Mouse (Mus musculus): ENCODE results near the gene Ly6g6c.
A peak's percentile ranks its signal among the peaks of the same experiment; 100 is the strongest.

Ly6g6c gene

GRCm38 (mm10) chr17:35083929-35084497 is 18.8 kb downstream of the Ly6g6c start:
- no peak for DNase-seq (ENCODE audit: low read depth)

DNA sequence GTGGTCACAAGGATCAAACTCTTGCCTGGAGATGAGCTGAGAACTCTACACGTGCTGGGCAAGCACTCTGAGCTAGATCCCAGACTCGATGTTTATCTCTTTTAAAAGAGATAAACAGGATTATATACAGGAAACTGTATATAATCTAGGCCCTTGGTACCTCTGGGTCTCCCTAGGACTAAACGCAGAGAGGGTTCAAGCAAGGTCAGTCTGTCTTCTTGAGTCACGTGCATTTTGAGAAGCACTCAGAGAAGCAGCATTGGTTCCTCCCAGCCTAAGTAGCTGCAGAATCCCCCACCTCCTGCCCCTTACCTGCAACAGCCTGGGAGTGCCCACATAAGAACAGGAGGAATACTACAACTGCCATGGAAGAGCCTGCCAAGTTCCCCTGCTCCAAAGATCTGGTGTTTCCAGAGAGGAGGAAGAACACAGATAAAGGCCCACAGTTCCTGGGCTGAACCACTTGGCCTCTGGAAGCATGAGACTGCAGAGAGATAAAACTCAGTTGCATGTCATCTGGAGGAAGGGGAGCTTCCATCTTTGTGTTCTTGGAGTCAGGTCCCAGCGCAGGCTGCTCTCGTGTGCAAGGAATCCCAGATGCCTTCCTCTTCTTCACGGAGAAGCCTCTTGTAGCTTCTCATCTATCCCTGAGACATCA is 20.1 kb downstream of the Ly6g6c start, which contains the start of gene Ly6g6f:
Ly6g6f (minus strand) TSS at position 403 of the 658 bp plus-strand sequence.
- no peak for DNase-seq (ENCODE audit: low read depth)

- DNase-seq (ENCODE audit: low read depth), result no peak
Measured at GRCm38 (mm10) chr17:35088151-35088550, 23.0 kb downstream of the Ly6g6c start.

DNA sequence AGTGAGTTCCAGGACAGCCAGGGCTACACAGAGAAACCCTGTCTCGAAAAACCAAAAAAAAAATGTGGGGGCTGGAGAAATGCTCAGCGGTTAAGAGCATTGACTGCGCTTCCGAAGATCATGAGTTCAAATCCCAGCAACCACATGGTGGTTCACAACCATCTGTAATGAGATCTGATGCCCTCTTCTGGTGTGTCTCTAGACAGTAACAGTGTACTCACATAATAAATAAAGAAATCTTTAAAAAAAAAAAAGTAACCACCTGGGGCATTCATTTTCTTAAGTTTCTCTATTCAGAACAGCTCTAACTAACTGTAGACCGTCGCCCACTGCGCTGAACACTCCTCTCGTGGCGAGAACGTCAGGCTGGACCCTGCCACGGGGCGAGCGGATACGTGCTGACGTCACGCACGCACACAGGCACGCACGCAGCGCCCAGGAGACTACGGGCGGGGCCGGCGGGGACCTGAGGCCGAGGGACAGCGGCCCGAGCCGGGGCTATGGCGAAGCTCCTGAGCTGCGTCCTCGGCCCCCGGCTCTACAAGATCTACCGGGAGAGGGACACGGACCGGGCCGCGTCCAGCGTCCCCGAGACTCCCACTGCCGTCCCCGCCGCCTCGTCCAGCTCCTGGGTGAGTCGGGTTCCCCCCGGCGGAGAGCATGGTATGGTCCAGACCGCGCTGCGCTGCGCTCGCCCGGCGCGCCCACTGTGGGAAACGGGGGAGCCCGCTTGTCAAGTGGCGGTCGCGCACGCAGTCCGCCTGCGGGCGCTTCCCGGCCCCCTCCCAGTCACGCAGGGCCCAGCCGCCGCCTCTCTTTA is 23.8 kb downstream of the Ly6g6c start, which contains the start of gene Abhd16a:
Abhd16a (plus strand) TSS at position 439 of the 820 bp plus-strand sequence.
- peak; percentile 71 for DNase-seq (ENCODE audit: low read depth)

DNA sequence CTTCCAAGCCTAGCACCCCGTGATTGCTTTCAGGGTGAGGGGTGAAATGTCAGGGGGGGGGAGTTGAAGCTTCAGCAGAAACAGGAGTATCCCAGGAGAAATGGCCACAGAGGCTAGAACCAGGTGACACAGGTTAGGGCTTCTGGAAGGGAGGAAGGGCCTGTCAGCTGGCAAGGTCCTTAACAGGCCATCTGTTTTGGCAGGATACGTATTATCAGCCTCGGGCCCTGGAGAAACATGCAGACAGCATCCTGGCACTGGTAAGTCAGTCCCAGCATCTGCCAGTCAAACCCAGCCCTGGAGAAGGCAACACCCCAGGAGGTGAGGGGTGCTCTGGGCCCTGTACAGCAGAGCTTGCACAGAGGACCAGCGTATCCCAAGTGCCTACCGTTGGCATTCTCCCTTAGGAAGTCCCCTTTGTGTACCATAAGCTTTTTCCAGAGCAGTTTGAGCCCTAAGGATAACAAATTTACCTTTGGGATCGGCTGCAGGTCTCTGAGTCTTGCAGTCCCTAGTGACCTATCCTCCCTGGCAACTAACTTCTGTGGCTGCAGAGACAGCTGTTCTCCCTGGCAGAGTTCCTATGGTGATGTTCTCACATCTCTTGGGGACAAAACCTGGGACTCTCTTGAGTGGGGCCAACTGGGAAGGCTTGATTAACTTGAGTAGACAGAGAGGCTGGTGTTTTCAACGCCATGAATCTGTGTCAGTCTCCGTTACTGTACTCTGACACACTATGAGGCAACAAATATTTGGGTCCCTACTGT is 25.2 kb downstream of the Ly6g6c start:
- DNase-seq (ENCODE audit: low read depth), result no peak

GRCm38 (mm10) chr17:35092403-35093198 is 27.4 kb downstream of the Ly6g6c start:
- no peak for DNase-seq (ENCODE audit: low read depth)

DNA sequence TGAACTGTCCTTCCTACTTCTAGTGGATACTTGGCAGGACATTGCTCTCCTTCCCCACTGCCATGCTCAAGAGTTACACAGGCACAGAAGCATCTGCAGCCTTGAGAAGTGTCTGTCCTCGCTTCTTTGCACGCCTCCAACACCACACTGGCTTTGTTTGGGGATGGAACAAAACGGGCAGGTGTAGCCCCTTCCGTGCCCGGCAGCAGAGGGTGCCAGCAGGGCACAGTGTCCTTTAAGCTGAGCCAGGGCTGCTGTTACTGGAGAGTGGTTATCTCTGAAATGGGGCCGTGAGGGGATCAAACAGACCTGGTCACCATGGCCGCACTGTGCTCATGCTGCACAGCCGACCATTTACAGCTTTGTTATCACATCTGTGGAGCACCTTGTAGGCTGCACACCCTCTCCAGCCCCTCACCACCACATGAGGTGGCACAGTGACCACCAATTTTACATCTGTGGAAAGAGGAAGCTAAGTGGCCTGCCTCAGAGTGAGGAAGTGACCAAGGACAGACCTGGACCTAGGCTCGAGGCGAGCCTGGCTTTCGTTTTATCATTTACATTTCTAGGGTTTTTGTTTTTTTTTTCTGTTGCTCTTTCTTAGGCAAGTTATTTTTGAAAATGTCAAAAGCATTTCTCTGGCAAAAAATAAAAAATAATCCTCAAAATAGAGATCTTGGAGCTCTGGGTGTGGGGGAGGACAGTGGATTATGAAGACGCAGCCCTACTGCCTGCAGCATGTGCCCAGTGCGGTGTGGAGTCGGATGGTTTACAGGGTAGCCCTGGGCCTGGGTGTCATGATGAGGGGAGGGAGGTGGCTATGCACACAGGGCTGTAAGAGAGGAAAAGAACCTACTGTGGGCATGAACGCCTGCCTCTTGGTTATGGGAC is 29.5 kb downstream of the Ly6g6c start:
- no peak for DNase-seq (ENCODE audit: low read depth)

- no peak for DNase-seq (ENCODE audit: low read depth)
Measured at GRCm38 (mm10) chr17:35096597-35096996, 31.4 kb downstream of the Ly6g6c start.

- no peak for DNase-seq (ENCODE audit: low read depth)
Measured at GRCm38 (mm10) chr17:35097164-35097655, 32.0 kb downstream of the Ly6g6c start.

DNA sequence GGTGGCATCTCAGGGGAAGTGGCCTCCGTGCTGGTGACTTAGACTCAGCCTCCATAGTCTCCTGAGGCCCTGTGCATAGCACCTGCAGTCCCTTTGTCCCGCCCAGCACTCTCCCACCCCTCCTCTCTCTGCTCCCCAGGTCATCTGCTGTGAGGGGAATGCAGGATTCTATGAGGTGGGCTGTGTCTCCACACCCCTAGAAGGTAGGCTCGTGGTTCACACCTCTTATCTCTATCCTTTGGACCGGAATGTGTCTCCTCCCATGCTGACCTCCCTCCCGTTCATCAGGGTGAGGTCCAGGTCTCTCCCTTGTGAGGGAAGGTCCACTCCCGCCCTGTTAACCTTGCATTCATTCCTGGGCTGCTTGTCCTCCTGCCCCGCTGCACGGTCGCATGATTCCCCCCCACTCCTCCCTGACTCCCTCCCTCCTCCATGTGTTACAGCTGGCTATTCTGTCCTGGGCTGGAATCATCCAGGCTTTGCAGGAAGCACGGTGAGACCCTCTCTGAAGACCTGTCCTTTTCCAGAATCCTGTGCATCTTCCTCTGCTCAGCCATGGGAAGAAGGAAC is 35.1 kb downstream of the Ly6g6c start:
- DNase-seq (ENCODE audit: low read depth), result no peak

GRCm38 (mm10) chr17:35101161-35101560 is 36.0 kb downstream of the Ly6g6c start:
- no peak for DNase-seq (ENCODE audit: low read depth)

DNA sequence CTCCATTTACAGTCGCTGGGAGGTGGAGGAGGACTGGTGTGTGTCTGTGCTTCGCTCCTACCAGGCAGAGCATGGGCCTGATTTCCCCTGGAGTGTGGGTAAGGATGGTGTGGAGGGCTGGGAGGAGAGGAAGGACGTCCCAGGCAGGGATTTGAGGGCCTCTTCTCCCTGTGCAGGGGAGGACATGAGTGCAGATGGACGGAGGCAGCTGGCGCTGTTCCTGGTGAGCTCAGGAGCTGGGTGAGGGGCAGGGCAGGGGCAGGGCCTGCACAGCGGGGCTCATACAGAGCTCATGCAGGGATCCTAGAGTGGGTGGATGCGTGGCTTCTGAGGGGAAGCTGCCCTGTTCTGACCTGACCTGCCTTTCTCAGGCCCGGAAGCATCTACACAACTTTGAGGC is 37.1 kb downstream of the Ly6g6c start:
- no peak for DNase-seq (ENCODE audit: low read depth)

DNA sequence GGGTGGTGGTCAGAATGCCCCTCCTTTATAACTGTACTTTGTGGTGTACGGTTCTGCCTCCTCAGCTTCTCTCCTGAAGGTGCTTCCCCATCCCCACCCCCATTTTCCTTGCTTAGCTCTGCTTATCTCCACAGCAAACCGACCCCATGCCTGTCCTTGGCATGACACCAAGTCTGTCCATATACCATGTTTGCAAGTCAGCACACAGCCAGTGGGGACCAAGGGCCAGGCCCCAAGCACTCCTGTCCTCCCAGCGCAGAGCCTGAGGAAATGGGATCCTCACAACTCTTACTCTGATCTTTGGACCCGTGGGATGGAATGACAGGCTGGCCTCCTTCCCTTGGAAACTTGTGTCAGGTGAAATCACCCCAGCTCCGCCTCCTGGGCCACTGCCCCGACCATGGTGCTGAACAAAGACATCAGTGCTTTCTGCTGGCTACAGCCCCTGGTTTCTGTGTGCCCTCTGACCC is 38.1 kb downstream of the Ly6g6c start:
- DNase-seq (ENCODE audit: low read depth), result no peak

- DNase-seq (ENCODE audit: low read depth), result no peak
Measured at GRCm38 (mm10) chr17:35104079-35104478, 38.9 kb downstream of the Ly6g6c start.

- no peak for DNase-seq (ENCODE audit: low read depth)
Measured at GRCm38 (mm10) chr17:35104754-35105153, 39.6 kb downstream of the Ly6g6c start.

DNA sequence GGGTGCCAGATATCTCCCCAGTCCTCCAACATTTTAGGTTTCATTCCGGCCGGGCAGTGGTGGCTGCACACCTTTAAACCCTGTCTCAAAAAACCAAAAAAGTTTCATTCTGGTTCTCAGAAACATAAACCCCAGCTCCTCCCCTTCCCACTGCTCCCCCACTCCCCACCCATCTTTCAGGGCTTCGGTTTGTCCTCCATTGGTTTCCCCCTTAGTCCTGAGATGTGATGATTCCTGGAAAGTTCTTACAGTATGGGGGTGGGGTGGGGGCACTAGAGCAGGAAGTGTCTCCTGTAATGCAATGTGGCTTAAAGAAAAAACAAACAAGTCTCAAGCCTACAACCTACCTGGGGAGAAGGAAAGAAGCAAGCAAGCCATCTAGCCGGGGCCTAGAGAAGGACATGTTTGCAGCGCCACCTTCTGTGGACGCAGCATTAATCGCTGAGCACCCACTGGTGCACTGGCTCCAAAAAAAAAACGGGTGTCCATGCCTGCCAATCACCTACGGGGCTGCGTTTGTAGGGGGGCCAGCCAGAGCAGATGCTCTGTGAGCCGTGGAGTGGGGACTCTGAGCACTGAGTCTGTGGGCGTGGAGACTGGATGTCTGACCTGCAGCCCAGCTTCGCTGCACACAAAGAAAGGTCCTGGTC is 40.7 kb downstream of the Ly6g6c start:
- no peak for DNase-seq (ENCODE audit: low read depth)

- DNase-seq (ENCODE audit: low read depth), result no peak
Measured at GRCm38 (mm10) chr17:35106522-35106921, 41.3 kb downstream of the Ly6g6c start.

- no peak for DNase-seq (ENCODE audit: low read depth)
Measured at GRCm38 (mm10) chr17:35108097-35108496, 42.9 kb downstream of the Ly6g6c start, which contains the start of gene Ly6g5c. Gene Ly6g5c (plus strand): TSS chr17:35108279.

GRCm38 (mm10) chr17:35111774-35112173 is 46.6 kb downstream of the Ly6g6c start:
- no peak for DNase-seq (ENCODE audit: low read depth)

Measured in fibroblast of lung, adult 2 months (primary cell).